Mouse (Mus musculus) hindbrain, embryonic 13.5 days (tissue): ENCODE results near the gene Mthfd1l. TPM values are rescaled to one million over a fixed set of nuclear protein-coding genes. Genes with fewer than 3 reads are reported as not detected.

Source experiments
- polyA plus RNA-seq: library from polyadenylated mRNA; unstranded; fragments of >200 nt; fragmentation: Nextera tagmentation; extraction: Ambion mirVana; gene quantifications from 2 replicates; pipeline ENCODE4 v1.2.1, GENCODE M21; 2015

Gene Mthfd1l
- polyA plus RNA-seq, 1 experiment from 2014 or later: 5.3 TPM

Other genes starting within 250 kb of the Mthfd1l start
- gene Plekhg1, start 232.8 kb upstream of the Mthfd1l start, polyA plus RNA-seq: 7.4 and 9.0 TPM in 2 replicates